Mouse (Mus musculus) gastrocnemius, adult 8-10 months (tissue): ENCODE results near the gene Gm13695. TPM values are rescaled to one million over a fixed set of nuclear protein-coding genes. Genes with fewer than 3 reads are reported as not detected.
"Not testable (repeated sequence)": the region's sequence is repeated elsewhere in the genome, so short reads cannot be mapped to it uniquely, and the experiment has no call there.

Experiments
- DNase-seq, 2 experiments: peaks; one replicate each; pipeline ENCODE4 v3.0.0; 2022; ENCODE audit warnings: low spot score in 2 of 2
- total RNA-seq, 4 experiments: library from RNA; stranded (reverse); gene quantifications; 2 replicates each; pipeline ENCODE4 v1.2.4; 2022

Gm13695 gene
- total RNA-seq, result 1 to 10 TPM in 1 of 4 experiments, under 1 TPM in 2, not detected in 1; 0.65 to 5.6 (median 0.91) TPM

- not testable (repeated sequence) for DNase-seq
Measured at GRCm38 (mm10) chr2:83967013-83967412, at the start of gene Gm13695. TSS of gene Gm13695 (plus strand) at chr2:83967313.

DNA sequence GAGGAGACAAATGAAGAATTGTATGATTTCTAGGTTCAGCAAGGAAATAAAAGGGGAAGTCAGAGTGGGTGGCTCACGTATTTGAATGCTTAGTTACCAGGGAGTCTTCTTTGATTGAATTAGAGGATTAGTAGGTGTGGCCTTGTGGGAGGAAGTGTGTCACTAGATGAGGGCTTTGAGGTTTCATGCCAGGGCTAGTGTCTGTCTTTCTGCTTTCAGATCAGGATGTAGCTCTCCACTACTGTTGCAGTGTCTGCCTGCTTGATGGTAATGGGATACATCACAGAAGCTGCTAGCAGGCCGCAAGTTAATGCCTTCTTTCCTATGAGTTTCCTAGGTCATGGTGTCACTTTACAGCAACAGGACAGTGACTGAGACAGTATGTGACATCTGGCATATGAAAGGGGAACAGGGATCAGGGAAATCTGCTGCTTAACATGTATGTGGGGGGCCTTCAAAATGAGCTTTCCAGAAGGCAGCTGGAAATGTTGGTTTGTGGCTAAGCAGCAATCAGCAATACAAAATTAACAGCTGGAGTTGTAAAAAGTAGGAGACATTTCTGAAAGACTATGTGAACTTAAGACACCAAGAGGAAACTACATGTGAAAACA is 37.5 kb upstream of the Gm13695 start:
- DNase-seq, result no peak

GRCm38 (mm10) chr2:83940931-83941361 is 26.2 kb upstream of the Gm13695 start, which contains the start of gene Zswim2:
TSS of gene Zswim2 (minus strand) at chr2:83941228.
- DNase-seq, result peak in 1 of 2 experiments; percentile 5

GRCm38 (mm10) chr2:83941378-83941777 is 25.7 kb upstream of the Gm13695 start:
- DNase-seq, result no peak

- DNase-seq, result no peak
Measured at GRCm38 (mm10) chr2:83941792-83942191, 25.3 kb upstream of the Gm13695 start.

DNA sequence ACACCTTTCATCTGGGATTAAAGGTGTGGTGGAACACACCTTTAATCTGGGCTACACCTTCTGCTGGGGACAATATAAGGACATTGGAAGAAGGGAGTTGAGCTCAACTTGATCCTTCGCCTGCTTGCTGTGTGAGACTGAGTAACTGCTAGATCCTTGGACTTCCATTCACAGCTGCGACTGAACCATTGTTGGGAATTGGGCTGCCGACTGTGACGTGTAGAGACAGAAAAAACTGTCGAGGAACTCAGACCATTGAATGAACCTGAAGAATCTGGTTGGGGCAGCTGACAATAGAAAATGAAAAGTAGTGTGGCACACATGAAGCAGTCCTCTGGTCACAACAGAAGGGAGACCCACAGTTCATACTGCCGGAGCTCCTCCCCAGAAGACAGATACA is 11.7 kb upstream of the Gm13695 start, which contains the start of gene Gm13698:
Gm13698 (plus strand) TSS at position 301 of the 400 bp plus-strand sequence.
- DNase-seq, result not testable (repeated sequence)

- DNase-seq, result not testable (repeated sequence)
Measured at GRCm38 (mm10) chr2:83961203-83961602, 5.9 kb upstream of the Gm13695 start, which contains the start of gene Gm13693. TSS of gene Gm13693 (plus strand) at chr2:83961503.

GRCm38 (mm10) chr2:83972823-83973222 is 5.7 kb downstream of the Gm13695 start, which contains the start of gene Gm13696:
TSS of gene Gm13696 (plus strand) at chr2:83973123.
- not testable (repeated sequence) for DNase-seq

- DNase-seq, result not testable (repeated sequence)
Measured at GRCm38 (mm10) chr2:83978633-83979032, 11.5 kb downstream of the Gm13695 start, which contains the start of gene Gm13694. TSS of gene Gm13694 (plus strand) at chr2:83978933.

DNA sequence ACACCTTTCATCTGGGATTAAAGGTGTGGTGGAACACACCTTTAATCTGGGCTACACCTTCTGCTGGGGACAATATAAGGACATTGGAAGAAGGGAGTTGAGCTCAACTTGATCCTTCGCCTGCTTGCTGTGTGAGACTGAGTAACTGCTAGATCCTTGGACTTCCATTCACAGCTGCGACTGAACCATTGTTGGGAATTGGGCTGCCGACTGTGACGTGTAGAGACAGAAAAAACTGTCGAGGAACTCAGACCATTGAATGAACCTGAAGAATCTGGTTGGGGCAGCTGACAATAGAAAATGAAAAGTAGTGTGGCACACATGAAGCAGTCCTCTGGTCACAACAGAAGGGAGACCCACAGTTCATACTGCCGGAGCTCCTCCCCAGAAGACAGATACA is 17.3 kb downstream of the Gm13695 start, which contains the start of gene Gm13697:
Gm13697 (plus strand) TSS at position 301 of the 400 bp plus-strand sequence.
- not testable (repeated sequence) for DNase-seq

GRCm38 (mm10) chr2:83990253-83990652 is 23.1 kb downstream of the Gm13695 start, which contains the start of gene Gm13691:
TSS of gene Gm13691 (plus strand) at chr2:83990553.
- not testable (repeated sequence) for DNase-seq

GRCm38 (mm10) chr2:83993639-83994255 is 26.6 kb downstream of the Gm13695 start:
- not testable (repeated sequence) for DNase-seq

- DNase-seq, result not testable (repeated sequence)
Measured at GRCm38 (mm10) chr2:83994526-83994925, 27.4 kb downstream of the Gm13695 start.

DNA sequence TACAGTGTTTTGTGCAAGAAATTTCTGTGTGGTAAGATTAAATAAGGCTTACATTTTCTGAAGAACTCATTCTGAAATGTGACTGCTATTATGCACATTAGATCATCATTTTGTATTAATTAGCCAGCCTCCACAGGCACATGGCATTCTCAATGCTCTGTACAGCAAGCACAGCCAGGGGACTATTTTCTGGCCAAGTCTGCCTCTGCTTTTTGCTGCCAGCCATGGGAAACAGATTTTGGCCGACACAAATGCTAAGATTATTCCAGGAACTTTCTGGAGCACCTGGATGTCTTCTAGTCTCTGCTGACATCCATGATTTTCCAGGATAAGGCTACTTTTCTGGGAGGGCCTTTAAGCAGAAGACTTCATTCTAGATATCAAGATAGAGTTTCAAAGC is 41.8 kb downstream of the Gm13695 start:
- DNase-seq, result no peak

GRCm38 (mm10) chr2:84009818-84010217 is 42.7 kb downstream of the Gm13695 start:
- DNase-seq, result no peak

DNA sequence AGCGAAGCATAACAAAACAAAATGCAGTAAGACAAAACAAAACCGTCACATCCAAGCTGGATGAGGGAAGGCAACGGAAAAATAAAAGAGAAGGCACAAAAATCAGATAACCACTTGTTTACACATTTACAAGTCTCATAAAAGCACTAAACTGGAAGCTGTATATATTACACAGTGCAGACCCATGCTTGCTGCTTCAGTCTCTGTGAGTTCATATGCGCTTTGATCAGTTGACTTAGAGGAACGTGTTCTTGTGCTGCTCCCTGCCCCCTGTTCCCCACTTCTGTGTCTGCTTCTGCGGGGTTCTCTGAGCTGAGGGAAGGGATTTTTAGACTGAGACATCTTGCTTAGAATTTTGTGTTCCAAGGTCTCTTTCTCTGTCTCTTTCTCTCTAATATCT is 47.5 kb downstream of the Gm13695 start:
- no peak for DNase-seq

DNA sequence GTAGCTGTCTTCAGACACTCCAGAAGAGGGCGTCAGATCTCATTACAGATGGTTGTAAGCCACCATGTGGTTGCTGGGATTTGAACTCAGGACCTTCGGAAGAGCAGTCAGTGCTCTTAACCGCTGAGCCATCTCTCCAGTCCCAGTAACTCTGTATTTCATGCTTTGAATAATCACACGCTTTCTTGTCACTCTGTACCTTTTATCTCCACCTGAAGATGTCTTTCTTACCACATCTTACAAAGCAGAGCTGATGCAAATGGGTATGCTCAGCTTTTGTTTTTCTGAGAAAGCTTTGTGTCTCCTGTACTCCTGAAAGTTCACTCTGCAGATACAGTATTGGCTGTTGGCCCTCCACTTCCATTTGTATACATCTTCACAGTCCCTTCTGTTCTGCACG is 49.2 kb downstream of the Gm13695 start:
- not testable (repeated sequence) for DNase-seq

- DNase-seq, result no peak
Measured at GRCm38 (mm10) chr2:84018330-84018729, 51.2 kb downstream of the Gm13695 start.
